Mouse (Mus musculus) adrenal gland, adult 2 months (tissue): ENCODE measurements at regions not wholly inside any gene's neighbourhood (a gene's known extent, or its start where the extent isn't known, plus 50 kb on each side); places are given as distances from the start of the nearest gene placed in this dataset.

Experiments
- DNase-seq: peaks from one replicate; pipeline ENCODE4 v3.0.0; 2021

GRCm38 (mm10) chr4:69197577-69197976 lies 243.4 kb upstream of the Brinp1 start:
- no peak for DNase-seq

GRCm38 (mm10) chr4:69196094-69196493 lies 241.9 kb upstream of the Brinp1 start:
- no peak for DNase-seq

GRCm38 (mm10) chr4:69195645-69196044 lies 241.4 kb upstream of the Brinp1 start:
- DNase-seq: peak; percentile 51
